Mouse (Mus musculus) gastrocnemius, postnatal 14 days (tissue): ENCODE measurements around the gene Zbtb24. TPM values are rescaled to one million over a fixed set of nuclear protein-coding genes. Genes with fewer than 3 reads are reported as not detected.
"Not testable (repeated sequence)": the region's sequence is repeated elsewhere in the genome, so short reads cannot be mapped to it uniquely, and the experiment has no call there.

ENCODE experiments used
- DNase-seq: peaks from one replicate; pipeline ENCODE4 v3.0.0; 2021; ENCODE audit warnings: mixed read lengths
- intact Hi-C: fragments of 180-260 bp; cut with DNase I; formaldehyde crosslinking; loops from one replicate; pipeline ENCODE4 v1.15.1; 2025; ENCODE audit warnings: low total_unique reads
- long read RNA-seq, 2 experiments: library from polyadenylated mRNA; stranded (forward); transcript quantifications; one replicate each; pipeline ENCODE4 v2.0.0; 2021
- total RNA-seq, 2 experiments: library from RNA; stranded (reverse); gene quantifications; 2 replicates each; pipeline ENCODE4 v1.2.3; 2021

Gene Zbtb24
- 1 to 10 TPM; 4.3 to 4.7 TPM for total RNA-seq
- long read RNA-seq, experiment 1, partial matches to known transcripts = 1 of 5 reads
- long read RNA-seq, experiment 1, other reads (novel, unspliced or antisense) = 0 of 5 reads
- long read RNA-seq, experiment 2, partial matches to known transcripts = 0 of 3 reads
- long read RNA-seq, experiment 2, other reads (novel, unspliced or antisense) = 1 of 3 reads

- peak; percentile 93 for DNase-seq
- intact Hi-C loops = loop anchor here (10.0 kb wide), 1 partner anchor 55 kb away; no protein-coding TSS in a partner anchor
Measured at GRCm38 (mm10) chr10:41450137-41450670, at the start of gene Zbtb24. TSS of gene Zbtb24 (plus strand) at chr10:41450383.

GRCm38 (mm10) chr10:41401097-41401496 lies 49.1 kb upstream of the Zbtb24 start:
- intact Hi-C loops = no loop called here
- DNase-seq = no peak

- DNase-seq = no peak
- intact Hi-C loops = no loop called here
Measured at GRCm38 (mm10) chr10:41403364-41403763, 46.8 kb upstream of the Zbtb24 start.

GRCm38 (mm10) chr10:41403893-41404612 lies 46.1 kb upstream of the Zbtb24 start:
- no peak for DNase-seq
- intact Hi-C loops = no loop called here

- intact Hi-C loops = not testable (repeated sequence)
Measured at GRCm38 (mm10) chr10:41410176-41410575, 40.0 kb upstream of the Zbtb24 start.

GRCm38 (mm10) chr10:41410821-41411220 lies 39.4 kb upstream of the Zbtb24 start:
- DNase-seq, intact Hi-C loops: not testable (repeated sequence)

More at GRCm38 (mm10) chr10:41410176-41410575, 40.0 kb upstream of the Zbtb24 start:
- DNase-seq = not testable (repeated sequence)

GRCm38 (mm10) chr10:41413471-41413870 lies 36.7 kb upstream of the Zbtb24 start:
- DNase-seq, intact Hi-C loops: not testable (repeated sequence)

GRCm38 (mm10) chr10:41415368-41415767 lies 34.8 kb upstream of the Zbtb24 start:
- intact Hi-C loops, DNase-seq: not testable (repeated sequence)

- DNase-seq = no peak
- intact Hi-C loops = loop anchor here (10.0 kb wide), 1 partner anchor 264 kb away; no protein-coding TSS in a partner anchor
Measured at GRCm38 (mm10) chr10:41420496-41421200, 29.5 kb upstream of the Zbtb24 start.

GRCm38 (mm10) chr10:41423681-41424080 lies 26.5 kb upstream of the Zbtb24 start:
- intact Hi-C loops = loop anchor here (10.0 kb wide), 1 partner anchor 261 kb away; no protein-coding TSS in a partner anchor
- no peak for DNase-seq

GRCm38 (mm10) chr10:41426368-41426767 lies 23.8 kb upstream of the Zbtb24 start:
- intact Hi-C loops = loop anchor here (10.0 kb wide), 1 partner anchor 258 kb away; no protein-coding TSS in a partner anchor
- no peak for DNase-seq

- intact Hi-C loops = no loop called here
- peak; percentile 58 for DNase-seq
Measured at GRCm38 (mm10) chr10:41434624-41435023, 15.6 kb upstream of the Zbtb24 start.

- no peak for DNase-seq
- intact Hi-C loops = no loop called here
Measured at GRCm38 (mm10) chr10:41435141-41435540, 15.0 kb upstream of the Zbtb24 start.

- no peak for DNase-seq
- intact Hi-C loops = no loop called here
Measured at GRCm38 (mm10) chr10:41448216-41448615, 2.0 kb upstream of the Zbtb24 start.

GRCm38 (mm10) chr10:41449684-41450083 lies 499 bp upstream of the Zbtb24 start:
- intact Hi-C loops = loop anchor here (10.0 kb wide), 1 partner anchor 55 kb away; no protein-coding TSS in a partner anchor
- DNase-seq = no peak

- DNase-seq = no peak
- intact Hi-C loops = loop anchor here (10.0 kb wide), 1 partner anchor 54 kb away; no protein-coding TSS in a partner anchor
Measured at GRCm38 (mm10) chr10:41450780-41451522, 768 bp downstream of the Zbtb24 start.

GRCm38 (mm10) chr10:41451656-41452055 lies 1.5 kb downstream of the Zbtb24 start:
- intact Hi-C loops = loop anchor here (10.0 kb wide), 1 partner anchor 53 kb away; no protein-coding TSS in a partner anchor
- DNase-seq = no peak

- no peak for DNase-seq
- intact Hi-C loops = loop anchor here (10.0 kb wide), 1 partner anchor 52 kb away; no protein-coding TSS in a partner anchor
Measured at GRCm38 (mm10) chr10:41452791-41453190, 2.6 kb downstream of the Zbtb24 start.

- no peak for DNase-seq
- intact Hi-C loops = loop anchor here (10.0 kb wide), 1 partner anchor 45 kb away; no protein-coding TSS in a partner anchor
Measured at GRCm38 (mm10) chr10:41459990-41460389, 9.8 kb downstream of the Zbtb24 start.
